Mouse (Mus musculus): ENCODE data around the gene Olfr1391.
"Not testable (repeated sequence)": the region's sequence is repeated elsewhere in the genome, so short reads cannot be mapped to it uniquely, and the experiment has no call there.

Gene Olfr1391

DNA sequence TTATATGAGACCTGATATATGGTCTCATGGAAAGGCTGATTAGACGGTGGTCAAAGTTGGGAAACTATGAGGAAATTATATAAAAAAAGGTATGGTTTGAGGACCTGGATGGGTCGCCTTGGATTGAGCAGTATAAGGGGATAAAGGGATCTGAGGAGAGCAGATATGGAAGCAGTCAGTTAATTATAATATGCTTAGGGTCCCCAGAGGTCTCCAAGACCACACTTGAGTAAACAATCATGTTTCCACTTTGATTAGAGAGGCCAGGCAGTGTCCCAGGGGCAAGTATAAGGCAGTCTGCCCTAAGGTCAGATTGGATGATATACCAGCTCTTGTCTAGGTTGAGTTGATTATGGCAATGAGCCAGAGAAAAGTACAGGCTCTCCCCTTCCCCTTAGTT is at the start of gene Olfr1391:
TSS of gene Olfr1391 (plus strand) at position 301 of the 400 bp plus-strand sequence.
- DNase-seq (ENCODE audit: low read depth): no peak

GRCm38 (mm10) chr11:49273834-49274519 is 48.6 kb upstream of the Olfr1391 start:
- no peak for DNase-seq (ENCODE audit: low read depth)

- DNase-seq (ENCODE audit: low read depth): no peak
Observed at GRCm38 (mm10) chr11:49278222-49278621, 44.3 kb upstream of the Olfr1391 start, which contains the start of gene Olfr1393. Gene Olfr1393 (plus strand): TSS chr11:49278304.

- not testable (repeated sequence) for DNase-seq (ENCODE audit: low read depth)
Observed at GRCm38 (mm10) chr11:49284982-49285381, 37.6 kb upstream of the Olfr1391 start, which contains the start of gene Olfr1392. Gene Olfr1392 (plus strand): TSS chr11:49285282.

GRCm38 (mm10) chr11:49287251-49287650 is 35.3 kb upstream of the Olfr1391 start:
- DNase-seq (ENCODE audit: low read depth): no peak

DNA sequence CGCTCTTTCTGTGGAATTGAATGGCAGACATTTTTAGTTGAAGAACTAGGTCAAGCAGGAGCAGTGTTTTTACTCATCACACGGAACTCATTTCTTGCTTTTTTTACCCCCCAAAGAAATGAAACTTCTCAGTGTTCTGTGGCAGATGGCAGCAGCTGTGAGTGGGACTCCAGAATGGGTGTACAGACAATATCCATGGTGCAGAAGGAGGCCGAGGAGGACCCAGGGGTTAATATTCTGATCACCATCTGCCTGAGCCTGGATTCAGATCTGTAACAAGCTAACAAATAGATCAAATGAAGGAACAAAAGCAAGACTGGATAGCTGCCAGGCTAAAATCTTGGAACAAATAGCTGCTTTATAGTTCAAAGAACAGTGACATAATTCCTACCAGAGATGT is 29.8 kb upstream of the Olfr1391 start:
- DNase-seq (ENCODE audit: low read depth): no peak

- DNase-seq (ENCODE audit: low read depth): no peak
Observed at GRCm38 (mm10) chr11:49304441-49304840, 18.1 kb upstream of the Olfr1391 start, which contains the start of gene Olfr10. Gene Olfr10 (plus strand): TSS chr11:49304741.

DNA sequence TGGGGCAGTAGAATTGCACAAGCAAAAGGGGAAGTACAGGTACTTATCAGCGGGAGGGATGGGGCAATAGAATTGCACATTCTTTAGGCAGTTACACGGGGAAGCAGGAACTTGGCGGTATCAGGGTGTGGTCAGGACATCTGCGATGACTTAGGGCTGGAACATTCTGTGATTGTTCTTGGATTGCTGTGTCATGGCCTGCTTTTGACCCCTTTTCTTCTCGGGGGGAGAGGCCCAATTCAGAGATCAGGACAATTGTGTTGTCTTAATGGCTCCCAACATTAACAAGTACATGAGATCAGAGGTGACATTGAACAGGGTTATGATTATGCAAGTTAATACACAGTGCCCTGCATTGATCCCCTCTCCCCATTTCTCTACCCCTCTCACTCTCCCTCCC is 14.0 kb upstream of the Olfr1391 start:
- not testable (repeated sequence) for DNase-seq (ENCODE audit: low read depth)

- DNase-seq (ENCODE audit: low read depth): no peak
Observed at GRCm38 (mm10) chr11:49326726-49327125, 4.2 kb downstream of the Olfr1391 start.

- no peak for DNase-seq (ENCODE audit: low read depth)
Observed at GRCm38 (mm10) chr11:49329686-49330085, 7.1 kb downstream of the Olfr1391 start.

- no peak for DNase-seq (ENCODE audit: low read depth)
Observed at GRCm38 (mm10) chr11:49334888-49335287, 12.3 kb downstream of the Olfr1391 start, which contains the start of gene Olfr1390. Gene Olfr1390 (plus strand): TSS chr11:49335188.

DNA sequence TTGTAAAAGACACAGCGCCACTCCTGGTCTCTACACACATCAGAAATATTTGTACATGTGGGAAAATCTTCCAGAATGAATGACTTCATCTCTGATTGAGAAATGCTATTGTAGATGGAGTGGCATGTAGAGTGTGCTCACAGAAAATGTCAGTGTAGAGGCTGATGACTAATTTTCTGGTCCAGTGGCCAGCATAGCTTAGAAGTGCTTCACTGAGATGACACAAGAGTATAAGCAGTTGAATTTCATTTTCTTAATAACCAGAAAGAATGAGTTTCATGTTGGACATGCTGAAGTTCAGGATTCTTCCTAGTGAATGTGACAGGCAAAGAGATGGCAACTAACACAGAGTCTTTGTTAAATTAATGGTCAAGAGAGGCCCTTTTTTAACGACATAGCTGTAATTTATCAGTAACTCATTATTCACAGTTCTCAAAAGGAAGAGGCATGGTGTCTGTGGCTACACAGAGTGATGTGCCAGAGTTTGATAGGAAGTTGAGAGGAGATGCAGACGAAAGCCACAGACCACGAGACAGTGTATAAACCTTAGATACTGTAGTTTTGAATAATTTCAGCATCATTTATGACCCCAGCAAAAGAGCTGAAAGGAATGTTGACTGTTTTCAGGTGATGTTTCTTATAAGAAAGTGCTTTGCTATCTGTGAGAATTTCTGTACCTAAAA is 14.7 kb downstream of the Olfr1391 start:
- DNase-seq (ENCODE audit: low read depth): peak; percentile 21

Data from NIH3T3 (cell line).